Mouse (Mus musculus) liver, postnatal 0 days (tissue): ENCODE results near the gene Hist1h2bh.
"Not testable (repeated sequence)": the region's sequence is repeated elsewhere in the genome, so short reads cannot be mapped to it uniquely, and the experiment has no call there.

Experiments
- CTCF ChIP-seq: sonication (generic); IDR thresholded peaks from 2 replicates; pipeline ENCODE4 v1.5.1; 2016; ENCODE audit warnings: antibody characterized with exemption, low read depth
- EP300 ChIP-seq: IDR thresholded peaks from 2 replicates; pipeline ENCODE4 v1.6.1; 2016; ENCODE audit warnings: antibody characterized with exemption, low read depth, mild to moderate bottlenecking

DNA sequence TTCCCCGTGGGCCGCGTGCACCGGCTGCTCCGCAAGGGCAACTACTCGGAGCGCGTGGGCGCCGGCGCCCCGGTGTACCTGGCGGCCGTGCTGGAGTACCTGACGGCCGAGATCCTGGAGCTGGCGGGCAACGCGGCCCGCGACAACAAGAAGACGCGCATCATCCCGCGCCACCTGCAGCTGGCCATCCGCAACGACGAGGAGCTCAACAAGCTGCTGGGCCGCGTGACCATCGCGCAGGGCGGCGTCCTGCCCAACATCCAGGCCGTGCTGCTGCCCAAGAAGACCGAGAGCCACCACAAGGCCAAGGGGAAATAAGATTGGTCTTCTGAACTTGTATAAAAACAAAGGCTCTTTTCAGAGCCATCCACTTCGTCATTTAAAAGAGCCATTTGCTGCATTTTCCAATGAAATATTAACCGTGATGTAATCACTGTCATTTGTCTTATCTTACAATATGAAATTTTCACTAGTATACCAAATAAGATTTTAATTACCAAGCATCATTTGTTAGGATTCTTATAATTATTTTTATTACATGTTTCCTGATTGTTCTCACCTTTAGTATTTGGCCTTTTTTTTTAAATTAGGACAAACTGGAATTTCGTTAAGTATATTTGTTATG is 31.5 kb upstream of the Hist1h2bh start:
- not testable (repeated sequence) for TF ChIP-seq CTCF, EP300
